Mouse (Mus musculus) embryo, embryonic 10 days (tissue): ENCODE data around the gene Polr2c.
"Not testable (repeated sequence)": the region's sequence is repeated elsewhere in the genome, so short reads cannot be mapped to it uniquely, and the experiment has no call there.

ENCODE experiments used
- DNase-seq: peaks from one replicate; pipeline ENCODE4 v3.0.0-alpha.2; 2015; ENCODE audit warnings: low spot score

Gene Polr2c

GRCm38 (mm10) chr8:94857346-94858173, at the start of gene Polr2c:
Polr2c (plus strand) TSS chr8:94857450.
- DNase-seq: peak; percentile 91

- DNase-seq: peak; percentile 23
Measured at GRCm38 (mm10) chr8:94807506-94807905, 49.7 kb upstream of the Polr2c start.

- no peak for DNase-seq
Measured at GRCm38 (mm10) chr8:94808372-94808771, 48.9 kb upstream of the Polr2c start.

GRCm38 (mm10) chr8:94810153-94810552, 47.1 kb upstream of the Polr2c start, which contains the start of gene Ccl17:
Ccl17 (plus strand) TSS chr8:94810453.
- no peak for DNase-seq

GRCm38 (mm10) chr8:94810855-94811254, 46.4 kb upstream of the Polr2c start:
- no peak for DNase-seq

GRCm38 (mm10) chr8:94811654-94812053, 45.6 kb upstream of the Polr2c start:
- no peak for DNase-seq

- peak; percentile 89 for DNase-seq
Measured at GRCm38 (mm10) chr8:94812645-94813098, 44.6 kb upstream of the Polr2c start.

- DNase-seq: peak; percentile 32
Measured at GRCm38 (mm10) chr8:94814556-94814955, 42.7 kb upstream of the Polr2c start.

GRCm38 (mm10) chr8:94817933-94818332, 39.3 kb upstream of the Polr2c start:
- DNase-seq: no peak

GRCm38 (mm10) chr8:94819671-94820179, 37.5 kb upstream of the Polr2c start:
- DNase-seq: no peak

GRCm38 (mm10) chr8:94820553-94820952, 36.7 kb upstream of the Polr2c start:
- no peak for DNase-seq

GRCm38 (mm10) chr8:94821381-94821780, 35.9 kb upstream of the Polr2c start:
- no peak for DNase-seq

- peak; percentile 80 for DNase-seq
Measured at GRCm38 (mm10) chr8:94822637-94823560, 34.4 kb upstream of the Polr2c start.

- no peak for DNase-seq
Measured at GRCm38 (mm10) chr8:94825170-94825569, 32.1 kb upstream of the Polr2c start.

GRCm38 (mm10) chr8:94826210-94826609, 31.0 kb upstream of the Polr2c start:
- DNase-seq: no peak

GRCm38 (mm10) chr8:94828284-94828683, 29.0 kb upstream of the Polr2c start:
- DNase-seq: no peak

- DNase-seq: not testable (repeated sequence)
Measured at GRCm38 (mm10) chr8:94833901-94834405, 23.3 kb upstream of the Polr2c start.

- not testable (repeated sequence) for DNase-seq
Measured at GRCm38 (mm10) chr8:94835751-94836150, 21.5 kb upstream of the Polr2c start.

GRCm38 (mm10) chr8:94836456-94837240, 20.6 kb upstream of the Polr2c start:
- DNase-seq: no peak

GRCm38 (mm10) chr8:94837662-94838574, 19.3 kb upstream of the Polr2c start, which contains the start of the genes Coq9 and Ciapin1:
Coq9 (plus strand) TSS chr8:94838321.
Ciapin1 (minus strand) TSS chr8:94838358.
- DNase-seq: peak; percentile 99
